ENCODE assay signal across 8 mouse cellular contexts in the genomic region with DNA sequence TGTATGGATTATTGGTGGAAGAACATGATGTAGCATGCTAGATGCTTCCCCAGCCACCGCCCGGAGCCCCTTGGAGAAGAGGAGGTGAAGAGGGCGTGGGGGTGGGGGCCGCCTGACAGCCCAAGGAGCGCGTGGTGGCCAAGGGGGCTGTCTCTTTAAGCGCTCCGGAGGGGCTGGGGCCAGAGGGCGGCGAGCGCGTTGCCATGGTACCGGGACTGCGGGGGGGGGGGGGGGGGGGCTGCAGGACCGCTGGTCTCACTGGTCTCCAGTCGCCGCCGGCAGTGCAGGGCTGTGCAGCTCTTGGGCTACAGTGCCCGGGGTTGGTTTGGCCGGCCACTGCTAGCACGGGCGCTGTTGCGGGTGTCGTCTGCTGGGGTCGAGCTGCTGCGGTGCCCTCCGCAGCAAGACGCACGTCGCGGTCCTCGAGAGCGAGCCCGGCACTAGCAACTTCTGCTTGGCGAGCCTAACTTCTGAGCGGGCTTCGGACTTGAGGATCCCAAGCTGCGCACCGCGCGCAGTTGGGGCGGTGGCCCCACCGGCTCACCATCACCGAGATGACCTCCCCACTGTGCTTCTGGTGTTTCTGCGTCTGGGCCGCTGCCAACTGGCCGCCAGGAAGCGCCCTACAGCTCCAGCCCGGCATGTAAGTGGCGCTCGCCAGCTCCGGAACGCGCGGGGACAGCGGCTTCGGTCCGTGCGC. TPM values are rescaled to one million over a fixed set of nuclear protein-coding genes. Genes with fewer than 3 reads are reported as not detected.
DNase-seq lines count a peak whose midpoint lies in the region; ATAC-seq and TF ChIP-seq lines count a peak whose summit lies in the region.

No protein-coding gene starts in this region.

- peak overlapping the region; percentile 94 for H3K4me2 ChIP-seq in hindbrain, embryonic 14.5 days (replicated peaks)

- no peaks in the 10 kb centered on the region for H3K36me3 ChIP-seq in testis, adult 2 months (ENCODE audit: control insufficient read depth, insufficient read depth, low read length)
- H3K36me3 ChIP-seq in forebrain, embryonic 10.5 days (replicated peaks), result no peaks in the 10 kb centered on the region
- no peaks in the 10 kb centered on the region for H3K36me3 ChIP-seq in hindbrain, embryonic 14.5 days (replicated peaks; ENCODE audit: control insufficient read depth, insufficient read depth)

- H3K27ac ChIP-seq in testis, adult 2 months (ENCODE audit: control insufficient read depth, insufficient read depth, low read depth, low read length), result no peak overlapping the region
- H3K27ac ChIP-seq in forebrain, embryonic 10.5 days, result peak overlapping the region; percentile 80
- 0 out of 2 replicates have a peak overlapping the region, but pooled peaks have one; percentile 32 for H3K27ac ChIP-seq in hindbrain, embryonic 14.5 days

- H3K27me3 ChIP-seq in testis, adult 2 months (ENCODE audit: control insufficient read depth, insufficient read depth, low read length), result no peaks in the 10 kb centered on the region
- H3K27me3 ChIP-seq in forebrain, embryonic 10.5 days (ENCODE audit: poor library complexity, severe bottlenecking), result peaks cover 66% of the 10 kb centered on the region
- H3K27me3 ChIP-seq in hindbrain, embryonic 14.5 days (ENCODE audit: control insufficient read depth, insufficient read depth, low read length), result no peaks in the 10 kb centered on the region

- H3K4me1 ChIP-seq in testis, adult 2 months (ENCODE audit: control insufficient read depth, insufficient read depth, low read length), result no peaks in the 10 kb centered on the region; the same call in 1 of the 2 replicates
- H3K4me1 ChIP-seq in forebrain, embryonic 10.5 days, result peaks cover 25% of the 10 kb centered on the region
- H3K4me1 ChIP-seq in hindbrain, embryonic 14.5 days (replicated peaks; ENCODE audit: control insufficient read depth, insufficient read depth, low read length), result peaks cover 16% of the 10 kb centered on the region

- no peak for TF ChIP-seq CTCF in testis, adult 2 months (IDR thresholded peaks at IDR 0.05; ENCODE audit: control insufficient read depth, insufficient read depth, insufficient replicate concordance, low read depth, low read length)

- peak overlapping the region; percentile 56 for H3K9ac ChIP-seq in hindbrain, embryonic 14.5 days

- ATAC-seq in hindbrain, embryonic 14.5 days (ENCODE audit: low FRiP score), result peak; percentile 87

- H3K4me3 ChIP-seq in testis, adult 2 months (ENCODE audit: control insufficient read depth, low read depth, low read length), result peak overlapping the region; percentile 42
- peak overlapping the region; percentile 69 for H3K4me3 ChIP-seq in forebrain, embryonic 10.5 days
- peak overlapping the region; percentile 62 for H3K4me3 ChIP-seq in hindbrain, embryonic 14.5 days (replicated peaks; ENCODE audit: low read length)

- H3K9me3 ChIP-seq in forebrain, embryonic 10.5 days, result no peaks in the 10 kb centered on the region
- no peaks in the 10 kb centered on the region for H3K9me3 ChIP-seq in hindbrain, embryonic 14.5 days (ENCODE audit: control insufficient read depth, low read length)

- no peak for DNase-seq in testis, postnatal 14 days (ENCODE audit: low spot score)
- DNase-seq in forebrain, embryonic 10.5 days (ENCODE audit: extremely low spot score, low spot score), result peak; percentile 74
- peak; percentile 58 for DNase-seq in hindbrain, embryonic 14.5 days (ENCODE audit: low spot score)
- DNase-seq in layer of hippocampus, postnatal 36 days, result peak; percentile 45 to 55
- DNase-seq in lung, postnatal 4 days, result peak; percentile 52 to 73
- peak; percentile 61 for DNase-seq in right cerebral cortex, postnatal 25 days
- no peak for DNase-seq in urinary bladder, postnatal 10 days (ENCODE audit: low spot score)

- no peak for TF ChIP-seq POLR2A in testis, adult 2 months (IDR thresholded peaks at IDR 0.05; ENCODE audit: control insufficient read depth, low read depth, low read length)

- under 1% methylated on average over 54 of the region's 59 CpGs for WGBS in forebrain, embryonic 10.5 days
- under 1% methylated on average over 47 of the region's 59 CpGs for WGBS in hindbrain, embryonic 14.5 days

RNA-seq across cellular contexts. Expression of gene Egfem1, which starts 0.6 kb away (rescaled TPM):
- polyA plus RNA-seq in testis, adult 2 months (2012; rRNA removed), result 0.24 and 0.62 TPM in 2 replicates
- polyA plus RNA-seq in forebrain, embryonic 10.5 days (2016; fragmentation: Nextera tagmentation; extraction: Ambion mirVana), result 2.8 and 4.0 TPM in 2 replicates
- 4.3 and 6.7 TPM in 2 replicates for polyA plus RNA-seq in hindbrain, embryonic 14.5 days (2014; fragmentation: Nextera tagmentation; extraction: Ambion mirVana)
- 10 to 100 TPM; 36.6 to 45.4 TPM for total RNA-seq in layer of hippocampus, postnatal 36 days (2021)

Comparison
In these comparisons a context has a peak if more than half of its experiments do, and no peak if none do; other contexts are left out.
1. DNase-seq: peak in forebrain, embryonic 10.5 days (single experiment), hindbrain, embryonic 14.5 days (single experiment), layer of hippocampus, postnatal 36 days (2 of 2), lung, postnatal 4 days (2 of 2) and right cerebral cortex, postnatal 25 days (single experiment); none in testis, postnatal 14 days (single experiment) and urinary bladder, postnatal 10 days (single experiment).
2. Peak in every context shown above with its lines, with median percentiles within 50 percentile points of each other: H3K4me3 ChIP-seq.